Mouse (Mus musculus): Measurements from ENCODE around the gene Aspg. TPM values are rescaled to one million over a fixed set of nuclear protein-coding genes. Genes with fewer than 3 reads are reported as not detected.

Aspg gene
- polyA plus RNA-seq, 1 experiment from 2014 or later: 1.6 TPM

GRCm38 (mm10) chr12:112128526-112128925 lies 22.0 kb downstream of the Aspg start:
- H3K27ac ChIP-seq (ENCODE audit: low read depth): no peak overlapping the region
- no peak for DNase-seq
- no peak overlapping the region for H3K9ac ChIP-seq
- H3K36me3 ChIP-seq (ENCODE audit: insufficient read depth): no peaks in the 10 kb centered on the region
- no peaks in the 10 kb centered on the region for H3K9me3 ChIP-seq (ENCODE audit: low read depth, low read length)
- no peak for TF ChIP-seq CTCF (IDR thresholded peaks at IDR 0.05; ENCODE audit: low read depth)
- WGBS: 73% methylated on average over 4 of the region's 4 CpGs
- no peak overlapping the region for H3K4me3 ChIP-seq (ENCODE audit: low read depth, low read length)
- no peak for ATAC-seq (ENCODE audit: insufficient read depth)
- no peak overlapping the region for H3K4me2 ChIP-seq
- 0 out of 2 replicates have a peak, but pooled peaks cover 3% of the 10 kb centered on the region for H3K4me1 ChIP-seq (ENCODE audit: insufficient read depth)
- peaks cover 23% of the 10 kb centered on the region for H3K27me3 ChIP-seq (ENCODE audit: insufficient read depth, low read length)

GRCm38 (mm10) chr12:112129300-112129856 lies 22.9 kb downstream of the Aspg start:
- Histone ChIP-seq H3K36me3 (ENCODE audit: insufficient read depth) (no peaks in the 10 kb centered on the region), H3K9me3 (ENCODE audit: low read depth, low read length) (no peaks in the 10 kb centered on the region), H3K4me1 (ENCODE audit: insufficient read depth) (0 out of 2 replicates have a peak, but pooled peaks cover 3% of the 10 kb centered on the region), H3K4me2 (peak overlapping the region; percentile 93), H3K27ac (ENCODE audit: low read depth) (no peak overlapping the region), H3K4me3 (ENCODE audit: low read depth, low read length) (no peak overlapping the region), H3K9ac (no peak overlapping the region), H3K27me3 (ENCODE audit: insufficient read depth, low read length) (peaks cover 23% of the 10 kb centered on the region)
- ATAC-seq (ENCODE audit: insufficient read depth) (no peak), DNase-seq (no peak)
- WGBS: 43% methylated on average over 6 of the region's 6 CpGs
- TF ChIP-seq CTCF (IDR thresholded peaks at IDR 0.05; ENCODE audit: low read depth): no peak

- peak; percentile 82 for DNase-seq
- peak; percentile 88 for ATAC-seq (ENCODE audit: insufficient read depth)
- H3K27me3 ChIP-seq (ENCODE audit: insufficient read depth, low read length): peaks cover 23% of the 10 kb centered on the region
Measured at GRCm38 (mm10) chr12:112130161-112130860, 23.8 kb downstream of the Aspg start.

GRCm38 (mm10) chr12:112130957-112131356 lies 24.5 kb downstream of the Aspg start:
- Histone ChIP-seq H3K36me3 (ENCODE audit: insufficient read depth) (no peaks in the 10 kb centered on the region), H3K4me2 (peak overlapping the region; percentile 93), H3K9ac (peak overlapping the region; percentile 77), H3K4me1 (ENCODE audit: insufficient read depth) (0 out of 2 replicates have a peak, but pooled peaks cover 3% of the 10 kb centered on the region), H3K4me3 (ENCODE audit: low read depth, low read length) (peak overlapping the region; percentile 70), H3K27ac (ENCODE audit: low read depth) (no peak overlapping the region), H3K27me3 (ENCODE audit: insufficient read depth, low read length) (peaks cover 23% of the 10 kb centered on the region), H3K9me3 (ENCODE audit: low read depth, low read length) (no peaks in the 10 kb centered on the region)
- DNase-seq (no peak), ATAC-seq (ENCODE audit: insufficient read depth) (peak; percentile 47)
- no peak for TF ChIP-seq CTCF (IDR thresholded peaks at IDR 0.05; ENCODE audit: low read depth)
- 12% methylated on average over 32 of the region's 32 CpGs for WGBS

More at GRCm38 (mm10) chr12:112130161-112130860, 23.8 kb downstream of the Aspg start:
- 1% methylated on average over 73 of the region's 79 CpGs for whole genome bisulfite sequencing
- peak overlapping the region; percentile 78 for H3K27ac ChIP-seq (ENCODE audit: low read depth)
- H3K4me2 ChIP-seq: peak overlapping the region; percentile 93
- H3K4me1 ChIP-seq (ENCODE audit: insufficient read depth): 0 out of 2 replicates have a peak, but pooled peaks cover 3% of the 10 kb centered on the region
- no peaks in the 10 kb centered on the region for H3K9me3 ChIP-seq (ENCODE audit: low read depth, low read length)
- no peak for TF ChIP-seq CTCF (IDR thresholded peaks at IDR 0.05; ENCODE audit: low read depth)
- no peaks in the 10 kb centered on the region for H3K36me3 ChIP-seq (ENCODE audit: insufficient read depth)
- peak overlapping the region; percentile 70 for H3K4me3 ChIP-seq (ENCODE audit: low read depth, low read length)
- H3K9ac ChIP-seq: peak overlapping the region; percentile 77

- H3K9ac ChIP-seq: no peak overlapping the region
- peak; percentile 82 for DNase-seq
- H3K4me2 ChIP-seq: no peak overlapping the region
- H3K27me3 ChIP-seq (ENCODE audit: insufficient read depth, low read length): peaks cover 47% of the 10 kb centered on the region
- no peaks in the 10 kb centered on the region for H3K4me1 ChIP-seq (ENCODE audit: insufficient read depth)
- no peak overlapping the region for H3K4me3 ChIP-seq (ENCODE audit: low read depth, low read length)
- H3K27ac ChIP-seq (ENCODE audit: low read depth): no peak overlapping the region
- TF ChIP-seq CTCF (IDR thresholded peaks at IDR 0.05; ENCODE audit: low read depth): peak; percentile 92
- no peaks in the 10 kb centered on the region for H3K9me3 ChIP-seq (ENCODE audit: low read depth, low read length)
- H3K36me3 ChIP-seq (ENCODE audit: insufficient read depth): no peaks in the 10 kb centered on the region
- WGBS: 2% methylated on average over 5 of the region's 5 CpGs
- no peak for ATAC-seq (ENCODE audit: insufficient read depth)
Measured at GRCm38 (mm10) chr12:112140231-112140630, 33.8 kb downstream of the Aspg start.

- no peak for TF ChIP-seq CTCF (IDR thresholded peaks at IDR 0.05; ENCODE audit: low read depth)
- no peak overlapping the region for H3K9ac ChIP-seq
- no peaks in the 10 kb centered on the region for H3K36me3 ChIP-seq (ENCODE audit: insufficient read depth)
- H3K27ac ChIP-seq (ENCODE audit: low read depth): no peak overlapping the region
- WGBS: 54% methylated on average over 7 of the region's 7 CpGs
- no peaks in the 10 kb centered on the region for H3K4me1 ChIP-seq (ENCODE audit: insufficient read depth)
- H3K9me3 ChIP-seq (ENCODE audit: low read depth, low read length): no peaks in the 10 kb centered on the region
- peaks cover 47% of the 10 kb centered on the region for H3K27me3 ChIP-seq (ENCODE audit: insufficient read depth, low read length)
- H3K4me2 ChIP-seq: no peak overlapping the region
- DNase-seq (no peak), ATAC-seq (ENCODE audit: insufficient read depth) (no peak)
- no peak overlapping the region for H3K4me3 ChIP-seq (ENCODE audit: low read depth, low read length)
Measured at GRCm38 (mm10) chr12:112140745-112141144, 34.3 kb downstream of the Aspg start.

GRCm38 (mm10) chr12:112141300-112141699 lies 34.8 kb downstream of the Aspg start:
- H3K4me1 ChIP-seq (ENCODE audit: insufficient read depth): no peaks in the 10 kb centered on the region
- no peak overlapping the region for H3K27ac ChIP-seq (ENCODE audit: low read depth)
- WGBS: 2% methylated on average over 6 of the region's 6 CpGs
- peaks cover 52% of the 10 kb centered on the region for H3K27me3 ChIP-seq (ENCODE audit: insufficient read depth, low read length)
- H3K4me2 ChIP-seq: no peak overlapping the region
- TF ChIP-seq CTCF (IDR thresholded peaks at IDR 0.05; ENCODE audit: low read depth): peak; percentile 3; the same call in 1 of the 2 replicates
- DNase-seq (peak; percentile 86), ATAC-seq (ENCODE audit: insufficient read depth) (no peak)
- H3K9ac ChIP-seq: no peak overlapping the region
- no peaks in the 10 kb centered on the region for H3K36me3 ChIP-seq (ENCODE audit: insufficient read depth)
- no peak overlapping the region for H3K4me3 ChIP-seq (ENCODE audit: low read depth, low read length)
- H3K9me3 ChIP-seq (ENCODE audit: low read depth, low read length): no peaks in the 10 kb centered on the region

Measured in lung, embryonic 14.5 days (tissue).